Mouse (Mus musculus) kidney, adult 9 months (tissue): ENCODE data around the gene Tktl2.

ENCODE experiments used
- DNase-seq: peaks from one replicate; pipeline ENCODE4 v3.0.0; 2022

Gene Tktl2

GRCm38 (mm10) chr8:66511537-66511936 is at the start of gene Tktl2:
TSS of gene Tktl2 (plus strand) at chr8:66511756.
- DNase-seq = no peak

- no peak for DNase-seq
Measured at GRCm38 (mm10) chr8:66469821-66470220, 41.7 kb upstream of the Tktl2 start.

- DNase-seq = no peak
Measured at GRCm38 (mm10) chr8:66476880-66477279, 34.7 kb upstream of the Tktl2 start.

- DNase-seq = peak; percentile 83
Measured at GRCm38 (mm10) chr8:66486084-66486763, 25.3 kb upstream of the Tktl2 start, which contains the start of gene Tma16. TSS of gene Tma16 (minus strand) at chr8:66486530.

- DNase-seq = no peak
Measured at GRCm38 (mm10) chr8:66488556-66488955, 23.0 kb upstream of the Tktl2 start.

- DNase-seq = no peak
Measured at GRCm38 (mm10) chr8:66490624-66491023, 20.9 kb upstream of the Tktl2 start.

- no peak for DNase-seq
Measured at GRCm38 (mm10) chr8:66494496-66494895, 17.1 kb upstream of the Tktl2 start.

- DNase-seq = peak; percentile 71
Measured at GRCm38 (mm10) chr8:66495726-66496125, 15.8 kb upstream of the Tktl2 start.

GRCm38 (mm10) chr8:66496998-66497577 is 14.5 kb upstream of the Tktl2 start:
- DNase-seq = peak; percentile 61

GRCm38 (mm10) chr8:66503381-66503780 is 8.2 kb upstream of the Tktl2 start:
- DNase-seq = no peak

- no peak for DNase-seq
Measured at GRCm38 (mm10) chr8:66519149-66519548, 7.6 kb downstream of the Tktl2 start.

- DNase-seq = no peak
Measured at GRCm38 (mm10) chr8:66520576-66520975, 9.0 kb downstream of the Tktl2 start.

- DNase-seq = no peak
Measured at GRCm38 (mm10) chr8:66550092-66550491, 38.5 kb downstream of the Tktl2 start.
